In the genomic region with DNA sequence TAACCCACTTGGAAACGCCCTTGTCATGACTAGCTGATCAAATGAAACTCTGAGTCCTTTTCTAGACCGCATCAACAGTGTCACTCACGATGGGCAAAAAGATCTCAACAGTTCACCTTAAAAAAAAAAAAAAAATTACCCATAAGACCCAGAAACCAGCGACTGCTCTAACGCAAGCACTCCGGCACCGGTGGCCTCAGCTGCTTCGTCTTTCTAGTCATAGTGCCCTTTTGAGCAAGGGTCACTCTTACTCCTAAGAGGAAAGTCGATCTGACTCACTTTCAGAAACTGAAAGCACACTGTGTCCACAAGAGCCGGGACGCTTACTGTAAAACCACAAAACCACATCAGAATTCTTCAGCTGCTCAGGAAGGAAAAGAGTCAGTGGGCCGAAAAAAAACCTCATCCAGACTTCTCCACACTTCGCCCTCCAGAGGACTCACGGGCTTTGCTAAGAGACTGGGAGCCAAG, we compare ENCODE assay signal across 12 mouse cellular contexts. TPM values are rescaled to one million over a fixed set of nuclear protein-coding genes. Genes with fewer than 3 reads are reported as not detected.
A peak's percentile ranks its signal among the peaks of the same experiment; 100 is the strongest.
DNase-seq lines count a peak whose midpoint lies in the region; ATAC-seq and TF ChIP-seq lines count a peak whose summit lies in the region.
"Had no signal": no experiment of that assay in that cellular context is flagged by ENCODE, and none has a peak within 500 bp of the region (broad histone marks: within the 10 kb centered on the region; RNA-seq: fewer than 3 reads in every experiment).

No protein-coding gene starts in this region.

- H3K9me3 ChIP-seq in neural tube, embryonic 15.5 days (replicated peaks) = no peaks in the 10 kb centered on the region
- no peaks in the 10 kb centered on the region for H3K9me3 ChIP-seq in MEL (replicated peaks; ENCODE audit: insufficient read depth, low read length)
- no peaks in the 10 kb centered on the region for H3K9me3 ChIP-seq in heart, postnatal 0 days (replicated peaks; ENCODE audit: control insufficient read depth, low read length)
- no peaks in the 10 kb centered on the region for H3K9me3 ChIP-seq in hindbrain, embryonic 11.5 days (ENCODE audit: control insufficient read depth, low read length)

- no peak for TF ChIP-seq RAD21 in MEL (IDR thresholded peaks at IDR 0.05; ENCODE audit: low read depth, low read length)

- DNase-seq in neural tube, embryonic 10.5 days (ENCODE audit: extremely low spot score, low spot score) = peak; percentile 11
- peak; percentile 35 for DNase-seq in MEL (ENCODE audit: low read depth, low spot score)
- DNase-seq in heart, postnatal 0 days (ENCODE audit: low spot score) = no peak
- no peak for DNase-seq in hindbrain, embryonic 11.5 days (ENCODE audit: low spot score)
- no peak for DNase-seq in right cerebral cortex, postnatal 36 days (ENCODE audit: low spot score in 2 of 2)
- no peak for DNase-seq in adrenal gland, postnatal 10 days
- DNase-seq: adrenal gland, postnatal 14 days; kidney, postnatal 25 days; right cerebral cortex, postnatal 14 days had no signal

- H3K4me3 ChIP-seq in neural tube, embryonic 15.5 days (replicated peaks) = no peak overlapping the region
- H3K4me3 ChIP-seq in MEL (ENCODE audit: control insufficient read depth in 1 of 2, insufficient read depth in 1 of 2, low read depth in 2 of 2, low read length in 2 of 2) = peak overlapping the region; percentile 29 to 39
- no peak overlapping the region for H3K4me3 ChIP-seq in heart, postnatal 0 days (ENCODE audit: low read depth, low read length)
- no peak overlapping the region for H3K4me3 ChIP-seq in hindbrain, embryonic 11.5 days (ENCODE audit: low read depth, low read length)
- H3K4me3 ChIP-seq: heart, adult 2 months had no signal

- no peak overlapping the region for H3K4me2 ChIP-seq in neural tube, embryonic 15.5 days
- H3K4me2 ChIP-seq in heart, postnatal 0 days (ENCODE audit: low read depth, low read length) = peak overlapping the region; percentile 30; the same call in 1 of the 2 replicates
- no peak overlapping the region for H3K4me2 ChIP-seq in hindbrain, embryonic 11.5 days (replicated peaks; ENCODE audit: low read depth, low read length)

- WGBS in neural tube, embryonic 15.5 days = 88% methylated on average over 14 of the region's 14 CpGs
- 70% methylated on average over 14 of the region's 14 CpGs for WGBS in heart, postnatal 0 days
- WGBS in hindbrain, embryonic 11.5 days = 89% methylated on average over 14 of the region's 14 CpGs

- H3K4me1 ChIP-seq in neural tube, embryonic 15.5 days = no peaks in the 10 kb centered on the region
- peaks cover 2 to 12% of the 10 kb centered on the region in 2 experiments; a peak in 3 of 4 replicates for H3K4me1 ChIP-seq in MEL (ENCODE audit: control insufficient read depth in 1 of 2, insufficient read depth in 2 of 2, low read length in 2 of 2)
- H3K4me1 ChIP-seq in heart, postnatal 0 days (ENCODE audit: control insufficient read depth, insufficient read depth) = no peaks in the 10 kb centered on the region
- H3K4me1 ChIP-seq in hindbrain, embryonic 11.5 days (replicated peaks; ENCODE audit: control insufficient read depth, insufficient read depth, low read length) = no peaks in the 10 kb centered on the region

- ATAC-seq in neural tube, embryonic 15.5 days (ENCODE audit: low FRiP score) = no peak
- no peak for ATAC-seq in heart, postnatal 0 days (ENCODE audit: insufficient read depth, low read depth)
- ATAC-seq in monocyte, adult 5-6 weeks (replicated peaks; ENCODE audit: insufficient number of reproducible peaks, low FRiP score, low TSS enrichment, poor library complexity, severe bottlenecking) = peak; percentile 45; the same call in 1 of the 2 replicates
- ATAC-seq in hindbrain, embryonic 11.5 days (ENCODE audit: low FRiP score) = no peak

- TF ChIP-seq EP300 in MEL (IDR thresholded peaks at IDR 0.05; ENCODE audit: low read depth in 1 of 2, low read length in 2 of 2) = no peak
- no peak for TF ChIP-seq EP300 in heart, postnatal 0 days (IDR thresholded peaks at IDR 0.05; ENCODE audit: low read depth)

- no peak for TF ChIP-seq CTCF in MEL (IDR thresholded peaks at IDR 0.05 in 2 of 3, conservative IDR thresholded peaks at IDR 0.05 in 1 of 3; ENCODE audit: control insufficient read depth in 1 of 3, insufficient read depth in 1 of 3, low read depth in 2 of 3, low read length in 3 of 3, poor library complexity in 1 of 3, severe bottlenecking in 1 of 3)
- no peak for TF ChIP-seq CTCF in heart, postnatal 0 days (IDR thresholded peaks at IDR 0.05; ENCODE audit: low read depth)

- no peaks in the 10 kb centered on the region for H3K27me3 ChIP-seq in neural tube, embryonic 15.5 days (replicated peaks)
- no peaks in the 10 kb centered on the region; a peak in 1 of 4 replicates for H3K27me3 ChIP-seq in MEL (ENCODE audit: control insufficient read depth in 1 of 2, insufficient read depth in 2 of 2, low read length in 2 of 2)
- no peaks in the 10 kb centered on the region for H3K27me3 ChIP-seq in heart, postnatal 0 days (ENCODE audit: control insufficient read depth, insufficient read depth, low read length)
- no peaks in the 10 kb centered on the region for H3K27me3 ChIP-seq in hindbrain, embryonic 11.5 days (ENCODE audit: control insufficient read depth, insufficient read depth, low read length)

- no peaks in the 10 kb centered on the region for H3K36me3 ChIP-seq in neural tube, embryonic 15.5 days
- peaks cover 0 to 8% of the 10 kb centered on the region in 2 experiments; a peak in 2 of 4 replicates for H3K36me3 ChIP-seq in MEL (ENCODE audit: control insufficient read depth in 1 of 2, insufficient read depth in 2 of 2, low read length in 2 of 2)
- H3K36me3 ChIP-seq in heart, postnatal 0 days (replicated peaks; ENCODE audit: control insufficient read depth, insufficient read depth, low read length) = no peaks in the 10 kb centered on the region
- no peaks in the 10 kb centered on the region for H3K36me3 ChIP-seq in hindbrain, embryonic 11.5 days (ENCODE audit: control insufficient read depth, insufficient read depth, low read length)

- H3K79me2 ChIP-seq in MEL (ENCODE audit: control insufficient read depth, insufficient read depth, low read length, poor library complexity) = no peaks in the 10 kb centered on the region

- TF ChIP-seq POLR2A in MEL (IDR thresholded peaks at IDR 0.05; ENCODE audit: control insufficient read depth in 1 of 2, insufficient read depth in 1 of 2, low read depth in 1 of 2, low read length in 2 of 2, poor library complexity in 1 of 2) = no peak

- H3K9ac ChIP-seq in neural tube, embryonic 15.5 days (replicated peaks) = no peak overlapping the region
- peak overlapping the region; percentile 11; the same call in 1 of the 2 replicates for H3K9ac ChIP-seq in MEL (ENCODE audit: control insufficient read depth, low read depth, low read length, poor library complexity, severe bottlenecking)
- H3K9ac ChIP-seq in heart, postnatal 0 days (replicated peaks; ENCODE audit: low read depth, low read length) = peak overlapping the region; percentile 7; the same call in 1 of the 2 replicates
- no peak overlapping the region for H3K9ac ChIP-seq in hindbrain, embryonic 11.5 days (ENCODE audit: low read depth, low read length)

- no peak overlapping the region for H3K27ac ChIP-seq in neural tube, embryonic 15.5 days (replicated peaks)
- H3K27ac ChIP-seq in MEL (ENCODE audit: control insufficient read depth, low read depth, low read length) = no peak overlapping the region
- no peak overlapping the region for H3K27ac ChIP-seq in heart, postnatal 0 days (ENCODE audit: low read depth)
- H3K27ac ChIP-seq in hindbrain, embryonic 11.5 days (ENCODE audit: low read depth, low read length) = no peak overlapping the region
- H3K27ac ChIP-seq: heart, adult 2 months had no signal

TF ChIP-seq in MEL, 35 proteins besides CTCF, POLR2A, EP300 and RAD21:
- TF ChIP-seq MYC (IDR thresholded peaks at IDR 0.05; ENCODE audit: low read depth, low read length) (no peak), USF1 (IDR thresholded peaks at IDR 0.05; ENCODE audit: low read depth, low read length) (no peak), HCFC1 (IDR thresholded peaks at IDR 0.05; ENCODE audit: low read depth, low read length) (no peak), POLR2AphosphoS2 (IDR thresholded peaks at IDR 0.05; ENCODE audit: low read length) (no peak), USF2 (IDR thresholded peaks at IDR 0.05; ENCODE audit: borderline replicate concordance in 1 of 2, insufficient read depth in 1 of 2, low read depth in 1 of 2, low read length in 2 of 2) (no peak), ZKSCAN1 (IDR thresholded peaks at IDR 0.05; ENCODE audit: low read depth, low read length) (no peak), TBP (IDR thresholded peaks at IDR 0.05; ENCODE audit: low read depth, low read length) (no peak), MAFK (IDR thresholded peaks at IDR 0.05; ENCODE audit: borderline replicate concordance, low read depth, low read length) (no peak), ELF1 (IDR thresholded peaks at IDR 0.05; ENCODE audit: low read depth, low read length) (no peak), CHD1 (IDR thresholded peaks at IDR 0.05; ENCODE audit: low read depth, low read length) (no peak), SIN3A (IDR thresholded peaks at IDR 0.05; ENCODE audit: low read length) (no peak), BHLHE40 (IDR thresholded peaks at IDR 0.05; ENCODE audit: borderline replicate concordance, low read depth, low read length) (no peak)

RNA-seq across cellular contexts. Expression of a gene that starts 53.5 kb away (rescaled TPM):
- polyA plus RNA-seq in neural tube, embryonic 15.5 days (2015; fragmentation: Nextera tagmentation; extraction: Ambion mirVana) = 0.28 and 0.51 TPM in 2 replicates
- not detected in 2 replicates for total RNA-seq in MEL (2012; rRNA removed)
- not detected for polyA plus RNA-seq in MEL (2012; ENCODE audit: insufficient read depth in 1 of 2, insufficient read length in 2 of 2, low read depth in 1 of 2, low replicate concordance in 2 of 2, missing spikeins in 1 of 2)
- not detected in 2 replicates for total RNA-seq in heart, postnatal 0 days (2014; rRNA removed; ENCODE audit: low replicate concordance)
- not detected in 2 replicates for polyA plus RNA-seq in heart, postnatal 0 days (2015; fragmentation: Nextera tagmentation; extraction: Ambion mirVana)
- 161 to 263 TPM (median 164 TPM) in 3 replicates for total RNA-seq in monocyte, adult 5-6 weeks (2017)
- polyA plus RNA-seq in hindbrain, embryonic 11.5 days (2014; fragmentation: Nextera tagmentation; extraction: Ambion mirVana) = not detected in 2 replicates
- not detected for total RNA-seq in adrenal gland, postnatal 10 days (2021)
- total RNA-seq: adrenal gland, postnatal 14 days; heart, adult 2 months had no signal

Comparison
In these comparisons a context has a peak if more than half of its experiments do, and no peak if none do; other contexts are left out.
1. DNase-seq: peak in neural tube, embryonic 10.5 days (single experiment) and MEL (single experiment); none in heart, postnatal 0 days (single experiment), hindbrain, embryonic 11.5 days (single experiment), right cerebral cortex, postnatal 36 days (0 of 2) and adrenal gland, postnatal 10 days (single experiment).
2. H3K4me3 ChIP-seq: peak in MEL (2 of 2); none in neural tube, embryonic 15.5 days (single experiment), heart, postnatal 0 days (single experiment) and hindbrain, embryonic 11.5 days (single experiment).
3. H3K9ac ChIP-seq: peak in MEL (single experiment) and heart, postnatal 0 days (single experiment); none in neural tube, embryonic 15.5 days (single experiment) and hindbrain, embryonic 11.5 days (single experiment).
4. RNA of a gene that starts 53.5 kb away (total RNA-seq): 161 to 263 TPM in monocyte, adult 5-6 weeks; not detected in adrenal gland, postnatal 10 days, not detected in MEL and not detected in heart, postnatal 0 days; every median in the first group is over 100 times any median in the second.